Mouse (Mus musculus) left cerebral cortex, postnatal 25 days (tissue): ENCODE data around the gene March11. TPM values are rescaled to one million over a fixed set of nuclear protein-coding genes. Genes with fewer than 3 reads are reported as not detected.

Experiments
- DNase-seq, 2 experiments: peaks; one replicate each; pipeline ENCODE4 v3.0.0; 2022; ENCODE audit warnings: low spot score in 2 of 2, mixed read lengths in 1 of 2
- intact Hi-C: fragments of 180-260 bp; cut with DNase I; formaldehyde crosslinking; loops from one replicate; pipeline ENCODE4 v1.15.1; 2025
- total RNA-seq, 2 experiments: library from RNA; stranded (reverse); gene quantifications; 2 replicates each; pipeline ENCODE4 v1.2.3; 2021

Gene March11
- 10 to 100 TPM; 10.8 to 11.0 TPM for total RNA-seq

- peak; percentile 81 to 87 for DNase-seq
- intact Hi-C loops, result loop anchor here (5.0 kb wide), 1 partner anchor 296 kb away; no protein-coding TSS in a partner anchor
Measured at GRCm38 (mm10) chr15:26308629-26309230, at the start of gene March11. Gene March11 (plus strand): TSS chr15:26309048.

- DNase-seq, result no peak
- intact Hi-C loops, result no loop called here
Measured at GRCm38 (mm10) chr15:26262336-26262735, 46.5 kb upstream of the March11 start.

GRCm38 (mm10) chr15:26269596-26269995 is 39.3 kb upstream of the March11 start:
- no peak for DNase-seq
- intact Hi-C loops, result no loop called here

GRCm38 (mm10) chr15:26276035-26276511 is 32.8 kb upstream of the March11 start:
- intact Hi-C loops, result no loop called here
- peak in 1 of 2 experiments; percentile 10 for DNase-seq

GRCm38 (mm10) chr15:26276608-26277007 is 32.2 kb upstream of the March11 start:
- intact Hi-C loops, result no loop called here
- DNase-seq, result no peak

GRCm38 (mm10) chr15:26291871-26292270 is 17.0 kb upstream of the March11 start:
- DNase-seq, result no peak
- intact Hi-C loops, result no loop called here

GRCm38 (mm10) chr15:26292811-26293210 is 16.0 kb upstream of the March11 start:
- intact Hi-C loops, result no loop called here
- no peak for DNase-seq

GRCm38 (mm10) chr15:26293215-26293614 is 15.6 kb upstream of the March11 start:
- no peak for DNase-seq
- intact Hi-C loops, result no loop called here

GRCm38 (mm10) chr15:26298668-26299067 is 10.2 kb upstream of the March11 start:
- intact Hi-C loops, result no loop called here
- no peak for DNase-seq

- intact Hi-C loops, result loop anchor here (5.0 kb wide), 1 partner anchor 297 kb away; no protein-coding TSS in a partner anchor
- peak; percentile 43 to 57 for DNase-seq
Measured at GRCm38 (mm10) chr15:26309291-26309931, 563 bp downstream of the March11 start.

- DNase-seq, result no peak
- intact Hi-C loops, result no loop called here
Measured at GRCm38 (mm10) chr15:26319866-26320265, 11.0 kb downstream of the March11 start.

GRCm38 (mm10) chr15:26320402-26320801 is 11.6 kb downstream of the March11 start:
- no peak for DNase-seq
- intact Hi-C loops, result no loop called here

- no peak for DNase-seq
- intact Hi-C loops, result no loop called here
Measured at GRCm38 (mm10) chr15:26322804-26323203, 14.0 kb downstream of the March11 start.

- intact Hi-C loops, result loop anchor here (2.0 to 5.0 kb wide), 2 partner anchors 315 to 332 kb away; no protein-coding TSS in a partner anchor
- peak; percentile 24 to 62 for DNase-seq
Measured at GRCm38 (mm10) chr15:26327157-26327556, 18.3 kb downstream of the March11 start.

- DNase-seq, result no peak
- intact Hi-C loops, result no loop called here
Measured at GRCm38 (mm10) chr15:26335791-26336190, 26.9 kb downstream of the March11 start.

GRCm38 (mm10) chr15:26337775-26338174 is 28.9 kb downstream of the March11 start:
- intact Hi-C loops, result no loop called here

GRCm38 (mm10) chr15:26338343-26338742 is 29.5 kb downstream of the March11 start:
- intact Hi-C loops, result no loop called here
- peak in 1 of 2 experiments; percentile 55 for DNase-seq

More at GRCm38 (mm10) chr15:26337775-26338174, 28.9 kb downstream of the March11 start:
- peak in 1 of 2 experiments; percentile 8 for DNase-seq

GRCm38 (mm10) chr15:26340490-26340889 is 31.6 kb downstream of the March11 start:
- no peak for DNase-seq
- intact Hi-C loops, result no loop called here

GRCm38 (mm10) chr15:26340966-26341365 is 32.1 kb downstream of the March11 start:
- intact Hi-C loops, result no loop called here
- no peak for DNase-seq

- intact Hi-C loops, result no loop called here
- peak; percentile 18 to 36 for DNase-seq
Measured at GRCm38 (mm10) chr15:26344329-26344728, 35.5 kb downstream of the March11 start.

GRCm38 (mm10) chr15:26353656-26354055 is 44.8 kb downstream of the March11 start:
- intact Hi-C loops, result no loop called here
- no peak for DNase-seq
